Mouse (Mus musculus) small intestine, adult 2 months (tissue): Measurements from ENCODE around the gene Six5. TPM values are rescaled to one million over a fixed set of nuclear protein-coding genes. Genes with fewer than 3 reads are reported as not detected.

ENCODE experiments used
- H3K27ac ChIP-seq: fragments of 200-500 bp; 2 replicates; pipeline ENCODE4 v1.5.1; 2012; ENCODE audit warnings: low read depth, low read length, control low read depth, inconsistent platforms; ENCODE audit not compliant: insufficient read depth
- H3K27me3 ChIP-seq: fragments of 200-500 bp; 2 replicates; pipeline ENCODE4 v1.6.1; 2012; ENCODE audit warnings: mild to moderate bottlenecking, moderate library complexity, low read length, inconsistent platforms; ENCODE audit not compliant: control insufficient read depth, insufficient read depth
- H3K36me3 ChIP-seq: fragments of 200-500 bp; 2 replicates; pipeline ENCODE4 v1.6.1; 2012; ENCODE audit warnings: mild to moderate bottlenecking, low read length, control low read depth, inconsistent platforms; ENCODE audit not compliant: control insufficient read depth, insufficient read depth
- H3K4me1 ChIP-seq: fragments of 200-500 bp; 2 replicates; pipeline ENCODE4 v1.6.1; 2012; ENCODE audit warnings: low read length, inconsistent platforms, mixed read lengths; ENCODE audit not compliant: control insufficient read depth, insufficient read depth, insufficient read length
- H3K4me3 ChIP-seq: fragments of 200-500 bp; 2 replicates; pipeline ENCODE4 v1.5.1; 2012; ENCODE audit warnings: low read depth, mild to moderate bottlenecking, control low read depth, inconsistent platforms, low read length, moderate library complexity
- CTCF ChIP-seq: fragments of 200-500 bp; IDR thresholded peaks from 2 replicates; pipeline ENCODE4 v1.5.1; 2012; ENCODE audit warnings: low read depth, mild to moderate bottlenecking, control low read depth, inconsistent platforms, low read length, moderate library complexity, mixed read lengths; ENCODE audit not compliant: insufficient replicate concordance, insufficient read length; ENCODE audit errors: extremely low read depth
- POLR2A ChIP-seq: fragments of 200-500 bp; IDR thresholded peaks from 2 replicates; pipeline ENCODE4 v1.6.1; 2012; ENCODE audit warnings: low read depth, mild to moderate bottlenecking, control low read depth, inconsistent platforms, low read length, moderate library complexity
- WGBS: fragments of 180-500 bp; shearing (Covaris S2); methylation state at CpG from one replicate; pipeline ENCODE4 v1.1.7; 2018; 5-methylcytosine and 5-hydroxymethylcytosine counted together
- polyA plus RNA-seq: library from polyadenylated mRNA; depleted of rRNA; stranded (reverse); fragments of >200 nt; gene quantifications from 2 replicates; pipeline ENCODE4 v1.2.3, GENCODE M21; 2012

Gene Six5
- polyA plus RNA-seq, 1 experiment, result 14.1 TPM

GRCm38 (mm10) chr7:19096421-19096976, 2.1 kb downstream of the Six5 start:
- H3K36me3 ChIP-seq, result no peaks in the 10 kb centered on the region
- H3K4me1 ChIP-seq, result peaks cover 13% of the 10 kb centered on the region
- no peak overlapping the region for H3K27ac ChIP-seq
- peaks cover 13% of the 10 kb centered on the region for H3K27me3 ChIP-seq
- WGBS, result 69% methylated on average over 5 of the region's 5 CpGs
- TF ChIP-seq CTCF (no peak), POLR2A (no peak)
- H3K4me3 ChIP-seq, result no peak overlapping the region

- Histone ChIP-seq H3K4me1 (peaks cover 13% of the 10 kb centered on the region), H3K4me3 (no peak overlapping the region), H3K27me3 (peaks cover 13% of the 10 kb centered on the region), H3K36me3 (no peaks in the 10 kb centered on the region), H3K27ac (no peak overlapping the region)
- WGBS, result 41% methylated on average over 2 of the region's 2 CpGs
- TF ChIP-seq POLR2A (no peak), CTCF (no peak)
Observed at GRCm38 (mm10) chr7:19097217-19097616, 2.8 kb downstream of the Six5 start.

DNA sequence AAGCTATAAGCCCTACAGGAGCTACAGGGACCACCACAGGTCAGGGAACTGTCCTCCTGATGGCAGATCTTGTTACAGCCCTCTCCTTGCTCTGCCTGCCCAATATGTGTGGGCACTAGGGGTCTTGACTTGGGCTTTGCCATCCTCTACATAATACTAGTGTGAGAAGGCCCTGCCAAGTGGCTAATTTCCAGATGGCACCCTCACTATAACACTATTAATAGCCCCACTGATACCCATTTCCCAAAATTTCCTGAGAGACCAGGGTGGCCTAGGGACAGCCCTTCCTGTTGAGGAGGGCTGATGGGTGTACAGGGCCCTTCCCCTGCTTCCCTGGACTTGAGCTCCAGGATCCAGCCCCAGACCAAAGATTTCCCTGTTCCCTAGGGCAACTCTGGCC, 3.5 kb downstream of the Six5 start:
- TF ChIP-seq POLR2A, result no peak
- TF ChIP-seq CTCF, result no peak
- Histone ChIP-seq H3K36me3 (no peaks in the 10 kb centered on the region), H3K4me3 (no peak overlapping the region), H3K4me1 (peaks cover 13% of the 10 kb centered on the region), H3K27ac (no peak overlapping the region), H3K27me3 (peaks cover 13% of the 10 kb centered on the region)

DNA sequence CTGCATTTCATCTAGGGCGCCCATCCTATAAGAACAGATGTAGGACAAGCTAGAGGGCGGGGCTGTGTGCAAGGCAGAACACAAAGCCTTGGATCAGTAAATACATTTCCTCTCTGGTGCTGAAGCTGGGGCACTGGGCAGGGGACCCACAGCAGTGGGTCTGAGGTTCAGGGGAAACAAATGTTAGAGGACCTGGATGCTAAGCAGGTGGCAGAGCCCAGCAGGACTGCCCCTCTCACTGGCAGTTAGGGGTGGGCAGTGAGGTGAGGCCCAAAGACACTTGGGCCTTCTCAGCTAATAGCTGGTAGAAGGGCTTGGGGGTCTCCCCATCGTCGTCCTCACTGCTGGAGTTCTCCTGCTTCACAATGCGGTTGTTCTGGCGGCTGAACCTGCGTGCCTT, 4.4 kb downstream of the Six5 start:
- Histone ChIP-seq H3K36me3 (no peaks in the 10 kb centered on the region), H3K27ac (no peak overlapping the region), H3K4me3 (no peak overlapping the region), H3K27me3 (peaks cover 13% of the 10 kb centered on the region), H3K4me1 (peaks cover 7% of the 10 kb centered on the region; the same call in 1 of the 2 replicates)
- WGBS, result 89% methylated on average over 7 of the region's 7 CpGs
- no peak for TF ChIP-seq POLR2A
- TF ChIP-seq CTCF, result no peak

DNA sequence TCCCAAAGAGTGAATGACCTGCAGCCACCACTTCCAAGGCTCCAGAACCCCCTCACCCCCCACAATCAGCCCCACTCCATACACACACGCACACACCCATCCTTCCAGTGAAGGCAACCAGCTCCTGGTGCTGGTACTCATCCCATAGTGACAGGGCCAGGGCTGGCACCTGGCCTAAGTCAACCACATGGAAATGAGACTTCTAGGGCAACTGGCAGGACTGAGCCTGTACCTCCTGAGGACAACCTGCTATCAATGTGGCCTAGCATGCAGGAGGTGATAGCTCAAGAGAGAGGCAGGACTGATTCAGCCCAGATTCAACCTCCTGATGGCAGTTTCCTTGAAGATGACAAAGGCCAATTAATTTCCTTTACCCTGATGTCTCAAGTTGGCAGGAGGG, 5.9 kb downstream of the Six5 start:
- 68% methylated on average over 1 of the region's 1 CpGs for WGBS
- TF ChIP-seq CTCF (no peak), POLR2A (no peak)
- Histone ChIP-seq H3K27ac (no peak overlapping the region), H3K4me3 (no peak overlapping the region), H3K4me1 (peaks cover under 1% of the 10 kb centered on the region; the same call in 1 of the 2 replicates), H3K36me3 (no peaks in the 10 kb centered on the region), H3K27me3 (peaks cover under 1% of the 10 kb centered on the region; the same call in 1 of the 2 replicates)

DNA sequence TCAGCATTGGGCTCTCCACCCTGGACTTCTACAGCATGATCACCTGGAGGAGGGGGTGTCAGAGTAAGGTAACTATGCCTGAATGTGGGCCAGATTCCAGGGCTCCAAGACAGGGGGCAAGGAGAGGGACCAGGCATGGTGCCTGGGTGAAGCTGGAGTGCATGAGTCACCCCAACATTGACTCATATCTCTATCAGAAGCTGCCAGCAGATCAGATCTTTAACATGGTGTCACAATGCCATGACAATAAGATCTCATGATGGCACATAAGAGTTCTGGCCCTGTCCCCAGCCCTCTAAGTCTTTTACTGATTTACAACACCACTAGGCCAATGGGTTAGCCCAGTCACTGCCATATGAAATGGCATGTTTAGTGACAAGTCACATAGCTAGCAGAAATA, 9.3 kb downstream of the Six5 start:
- TF ChIP-seq CTCF (no peak), POLR2A (no peak)
- H3K27me3 ChIP-seq, result no peaks in the 10 kb centered on the region
- H3K36me3 ChIP-seq, result no peaks in the 10 kb centered on the region
- H3K4me3 ChIP-seq, result no peak overlapping the region
- H3K27ac ChIP-seq, result no peak overlapping the region
- no peaks in the 10 kb centered on the region for H3K4me1 ChIP-seq

GRCm38 (mm10) chr7:19104486-19104885, 10.1 kb downstream of the Six5 start:
- TF ChIP-seq POLR2A (no peak), CTCF (no peak)
- Histone ChIP-seq H3K4me3 (no peak overlapping the region), H3K27ac (no peak overlapping the region), H3K27me3 (no peaks in the 10 kb centered on the region), H3K36me3 (no peaks in the 10 kb centered on the region), H3K4me1 (no peaks in the 10 kb centered on the region)
- WGBS, result 71% methylated on average over 2 of the region's 2 CpGs

- Histone ChIP-seq H3K36me3 (no peaks in the 10 kb centered on the region), H3K27me3 (no peaks in the 10 kb centered on the region), H3K27ac (no peak overlapping the region), H3K4me1 (no peaks in the 10 kb centered on the region), H3K4me3 (no peak overlapping the region)
- 47% methylated on average over 3 of the region's 3 CpGs for WGBS
- no peak for TF ChIP-seq CTCF
- no peak for TF ChIP-seq POLR2A
Observed at GRCm38 (mm10) chr7:19107436-19107835, 13.0 kb downstream of the Six5 start.
